Mouse (Mus musculus): ENCODE results near the gene Muc5b.
"Not testable (repeated sequence)": the region's sequence is repeated elsewhere in the genome, so short reads cannot be mapped to it uniquely, and the experiment has no call there.

The Muc5b gene

GRCm38 (mm10) chr7:141838779-141839178, at the start of gene Muc5b:
TSS of gene Muc5b (plus strand) at chr7:141839070.
- no peak for DNase-seq (ENCODE audit: low spot score)

DNA sequence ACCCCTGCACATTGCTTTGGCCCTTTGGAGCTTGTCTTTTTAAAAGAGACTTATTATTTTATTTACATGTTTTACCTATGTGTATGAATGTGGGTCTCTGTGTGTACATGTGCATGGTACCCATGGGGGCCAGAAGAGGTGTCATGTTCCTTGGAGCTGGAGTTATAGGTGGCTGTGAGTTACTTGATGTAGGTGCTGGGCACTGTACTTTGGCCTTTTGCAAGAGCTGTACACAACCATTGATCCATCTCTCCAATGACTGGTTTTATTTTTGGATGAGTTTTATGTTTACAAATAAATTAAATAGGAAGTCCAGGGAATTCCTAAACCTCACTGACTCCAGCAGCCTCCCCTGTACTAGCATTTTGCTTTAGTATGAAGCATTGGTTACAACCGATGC, 44.6 kb upstream of the Muc5b start:
- no peak for DNase-seq (ENCODE audit: low spot score)

- no peak for DNase-seq (ENCODE audit: low spot score)
Measured at GRCm38 (mm10) chr7:141803206-141803605, 35.7 kb upstream of the Muc5b start.

GRCm38 (mm10) chr7:141805384-141805783, 33.5 kb upstream of the Muc5b start:
- no peak for DNase-seq (ENCODE audit: low spot score)

DNA sequence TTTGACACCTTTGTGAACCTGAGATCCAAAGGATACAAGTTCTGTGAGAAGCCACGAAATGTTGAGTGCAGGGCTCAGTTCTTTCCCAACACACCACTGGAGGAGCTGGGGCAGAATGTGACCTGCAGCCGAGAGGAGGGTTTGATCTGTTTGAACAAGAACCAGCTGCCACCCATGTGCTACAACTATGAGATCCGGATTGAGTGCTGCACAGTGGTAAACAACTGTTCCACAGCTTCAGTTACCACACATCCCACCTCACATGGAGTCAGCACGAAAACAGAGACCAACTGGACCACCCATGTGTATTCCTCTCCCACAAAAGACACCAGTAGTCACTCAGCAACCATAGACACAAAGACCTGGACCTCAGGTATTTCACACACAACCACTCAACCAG, 31.0 kb upstream of the Muc5b start:
- DNase-seq (ENCODE audit: low spot score), result not testable (repeated sequence)

DNA sequence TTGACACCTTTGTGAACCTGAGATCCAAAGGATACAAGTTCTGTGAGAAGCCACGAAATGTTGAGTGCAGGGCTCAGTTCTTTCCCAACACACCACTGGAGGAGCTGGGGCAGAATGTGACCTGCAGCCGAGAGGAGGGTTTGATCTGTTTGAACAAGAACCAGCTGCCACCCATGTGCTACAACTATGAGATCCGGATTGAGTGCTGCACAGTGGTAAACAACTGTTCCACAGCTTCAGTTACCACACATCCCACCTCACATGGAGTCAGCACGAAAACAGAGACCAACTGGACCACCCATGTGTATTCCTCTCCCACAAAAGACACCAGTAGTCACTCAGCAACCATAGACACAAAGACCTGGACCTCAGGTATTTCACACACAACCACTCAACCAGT, 28.9 kb upstream of the Muc5b start:
- DNase-seq (ENCODE audit: low spot score), result not testable (repeated sequence)

GRCm38 (mm10) chr7:141813321-141813720, 25.5 kb upstream of the Muc5b start:
- no peak for DNase-seq (ENCODE audit: low spot score)

- no peak for DNase-seq (ENCODE audit: low spot score)
Measured at GRCm38 (mm10) chr7:141815361-141815760, 23.5 kb upstream of the Muc5b start.

DNA sequence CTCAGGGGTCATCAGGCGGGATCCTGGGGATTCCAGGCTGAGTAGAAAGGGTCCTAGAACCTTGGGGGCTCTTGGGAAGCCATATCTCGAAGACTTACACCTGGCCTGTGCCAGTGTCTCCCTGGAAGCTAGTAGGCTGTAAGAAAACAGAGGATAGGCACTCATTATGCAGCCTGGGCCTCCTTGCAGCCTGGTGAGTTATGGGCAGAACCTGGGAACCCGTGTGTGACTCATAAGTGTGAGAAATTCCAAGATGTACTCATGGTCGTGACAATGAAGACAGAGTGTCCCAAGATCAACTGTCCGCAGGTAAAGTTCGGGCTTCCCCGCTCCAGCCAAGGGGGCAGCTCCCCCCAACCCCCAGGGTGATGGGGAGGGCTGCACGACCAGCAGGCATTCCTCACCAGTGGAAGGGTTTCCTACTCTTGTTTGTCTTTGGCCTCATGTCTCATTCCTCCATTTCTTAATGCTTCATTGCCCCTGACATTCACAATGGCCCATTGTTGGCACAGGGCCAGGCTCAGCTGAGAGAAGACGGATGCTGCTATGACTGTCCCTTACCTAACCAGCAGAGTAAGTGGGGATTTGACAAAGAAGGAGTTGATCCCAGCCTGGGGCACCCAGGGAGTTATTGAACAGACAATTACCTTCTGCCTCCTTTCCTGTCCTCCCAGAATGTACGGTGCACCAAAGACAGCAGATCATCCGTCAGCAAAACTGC, 21.4 kb upstream of the Muc5b start:
- DNase-seq (ENCODE audit: low spot score), result no peak

GRCm38 (mm10) chr7:141818267-141818666, 20.6 kb upstream of the Muc5b start:
- no peak for DNase-seq (ENCODE audit: low spot score)

DNA sequence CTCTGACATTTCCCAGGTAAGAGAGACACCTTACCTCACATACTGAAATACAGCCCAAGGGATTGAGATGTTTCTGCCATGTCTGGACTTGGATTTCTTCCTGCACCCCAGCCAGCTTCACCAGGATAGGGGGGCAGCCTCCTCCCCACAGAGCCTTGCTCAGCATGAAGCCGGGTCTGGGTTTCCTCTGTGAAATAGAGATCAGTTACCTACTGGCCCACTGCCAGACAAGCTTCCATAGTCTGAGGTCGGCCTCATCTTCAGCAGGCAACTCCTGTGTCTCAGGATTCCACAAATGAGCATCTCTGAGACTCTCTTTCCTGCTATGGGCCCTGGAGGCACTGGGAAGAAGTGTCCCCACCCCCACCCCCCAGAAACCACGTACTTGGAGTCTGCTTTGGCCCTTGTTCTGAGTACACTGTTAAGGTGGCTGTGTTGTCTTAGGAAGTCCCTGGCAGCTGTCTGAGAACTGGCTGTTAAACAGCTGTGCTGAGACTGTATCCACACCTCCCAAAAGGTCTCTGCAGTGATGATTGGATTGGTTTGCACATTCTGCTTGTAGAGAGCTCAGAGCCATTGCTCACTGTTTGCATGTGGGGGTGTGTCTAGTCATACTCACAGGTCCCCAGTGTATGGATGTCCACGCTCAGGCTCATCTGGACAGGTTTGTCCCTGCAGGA, 16.1 kb upstream of the Muc5b start:
- DNase-seq (ENCODE audit: low spot score), result no peak

GRCm38 (mm10) chr7:141823699-141824098, 15.2 kb upstream of the Muc5b start:
- DNase-seq (ENCODE audit: low spot score), result no peak

GRCm38 (mm10) chr7:141824398-141824797, 14.5 kb upstream of the Muc5b start:
- no peak for DNase-seq (ENCODE audit: low spot score)

- DNase-seq (ENCODE audit: low spot score), result no peak
Measured at GRCm38 (mm10) chr7:141835941-141836340, 2.9 kb upstream of the Muc5b start.

- DNase-seq (ENCODE audit: low spot score), result no peak
Measured at GRCm38 (mm10) chr7:141836423-141836822, 2.4 kb upstream of the Muc5b start.

GRCm38 (mm10) chr7:141840354-141840753, 1.5 kb downstream of the Muc5b start:
- no peak for DNase-seq (ENCODE audit: low spot score)

GRCm38 (mm10) chr7:141861046-141861445, 22.2 kb downstream of the Muc5b start:
- DNase-seq (ENCODE audit: low spot score), result no peak

GRCm38 (mm10) chr7:141869644-141870043, 30.8 kb downstream of the Muc5b start:
- DNase-seq (ENCODE audit: low spot score), result no peak

DNA sequence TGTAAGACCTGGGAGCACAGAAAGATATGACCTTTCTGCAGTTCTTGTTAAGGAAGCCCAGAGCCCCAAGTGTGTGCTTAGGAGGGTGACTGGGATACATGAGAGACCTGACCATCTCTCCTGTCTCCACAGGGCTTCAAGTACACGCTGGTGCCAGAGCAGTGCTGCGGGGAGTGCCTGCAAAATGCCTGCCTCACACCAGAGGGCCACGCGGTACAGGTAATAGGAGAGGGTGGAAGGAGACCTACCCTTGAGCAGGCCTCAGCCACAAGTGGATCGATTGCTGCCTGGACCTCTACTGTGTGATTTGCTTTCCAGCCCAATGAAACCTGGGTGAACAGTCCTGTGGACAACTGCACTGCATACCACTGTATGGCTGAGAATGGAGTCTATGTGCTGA, 31.7 kb downstream of the Muc5b start:
- DNase-seq (ENCODE audit: low spot score), result no peak

DNA sequence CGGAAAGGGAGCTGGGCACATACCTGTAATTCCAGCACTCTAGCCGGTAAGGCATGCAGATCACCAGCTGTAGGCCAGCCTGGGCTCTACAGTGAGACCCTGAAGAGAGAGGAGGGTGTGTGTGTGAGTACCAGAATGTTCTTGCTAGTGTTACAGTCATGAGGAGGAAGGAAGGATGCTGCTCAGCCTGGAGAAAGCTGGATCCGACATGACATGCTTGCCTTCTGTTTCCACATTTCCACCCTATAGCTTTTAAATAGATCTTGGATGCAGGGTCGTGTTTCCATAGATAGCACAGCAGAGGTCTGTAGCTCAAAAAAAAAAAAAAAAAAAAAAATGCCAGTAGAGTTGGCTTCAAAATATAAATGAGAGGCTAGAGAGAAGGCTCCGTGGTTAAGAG, 36.0 kb downstream of the Muc5b start:
- DNase-seq (ENCODE audit: low spot score), result no peak

DNA sequence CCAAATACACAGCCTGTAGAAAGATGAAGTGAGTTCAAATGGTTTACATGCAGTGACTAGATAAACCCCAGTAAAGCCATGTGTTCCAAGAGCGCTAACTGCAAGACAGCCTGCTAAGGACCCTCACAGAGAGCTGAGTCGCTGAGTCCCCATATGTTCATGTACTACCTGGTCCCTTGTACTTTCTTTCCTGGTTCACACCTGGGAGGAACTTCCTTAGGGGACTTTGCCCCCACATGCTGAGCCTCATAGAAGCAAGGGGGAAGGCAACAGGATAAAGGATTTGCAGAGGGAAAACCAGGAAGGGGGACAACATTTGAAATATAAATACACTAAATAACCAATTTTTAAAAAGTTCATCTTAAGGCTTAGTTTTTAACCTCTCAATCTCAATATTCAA, 39.9 kb downstream of the Muc5b start:
- no peak for DNase-seq (ENCODE audit: low spot score)

DNA sequence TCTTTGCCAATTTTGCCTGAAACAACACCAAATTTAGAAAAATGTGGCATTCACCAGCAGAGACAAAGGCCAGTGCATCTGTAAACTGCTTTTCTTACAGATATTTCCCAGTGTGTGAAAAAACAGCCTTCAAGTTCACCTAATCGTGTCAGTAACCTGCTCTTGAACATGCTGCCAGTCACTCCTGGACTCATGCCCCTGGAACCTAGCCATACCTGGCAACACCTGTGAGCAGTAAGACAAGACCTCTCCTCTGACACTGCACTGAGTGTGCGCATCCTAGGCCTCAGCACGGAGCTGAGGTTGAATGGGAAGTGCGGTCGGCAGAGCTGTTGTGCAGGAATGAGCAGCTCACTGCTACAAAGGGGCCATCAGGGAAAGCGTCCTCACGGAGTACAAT, 53.3 kb downstream of the Muc5b start:
- no peak for DNase-seq (ENCODE audit: low spot score)

- DNase-seq (ENCODE audit: low spot score), result no peak
Measured at GRCm38 (mm10) chr7:141901825-141902224, 63.0 kb downstream of the Muc5b start.

DNA sequence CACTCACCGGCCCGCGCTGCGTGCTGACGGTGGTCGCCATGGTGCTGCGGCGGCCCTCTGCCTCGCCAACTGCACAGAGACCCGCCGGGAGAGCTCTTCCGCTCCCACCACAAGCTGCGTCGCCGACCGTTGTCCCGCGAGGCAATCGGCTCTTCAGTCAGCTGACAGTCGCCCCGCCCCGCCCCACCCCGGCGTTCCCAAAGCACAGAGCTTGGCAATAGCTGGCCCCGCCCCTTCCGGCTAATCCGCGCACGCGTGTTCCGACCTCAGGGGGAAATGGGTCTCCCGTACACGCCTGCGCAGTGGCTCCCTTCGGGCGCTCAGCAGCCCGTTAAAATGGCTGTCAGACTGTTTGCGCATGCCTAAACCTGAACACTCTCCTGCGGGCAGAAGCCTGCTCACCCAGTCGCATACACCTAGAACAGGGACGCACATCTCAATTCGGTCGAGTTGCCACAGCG, 63.4 kb downstream of the Muc5b start:
- DNase-seq (ENCODE audit: low spot score), result peak; percentile 97

All from urinary bladder, postnatal 10 days (tissue).